ENCODE assay signal across 22 mouse cellular contexts in genomic region chr1:191257981-191258380, GRCm38 (mm10). TPM values are rescaled to one million over a fixed set of nuclear protein-coding genes. Genes with fewer than 3 reads are reported as not detected.
DNase-seq lines count a peak whose midpoint lies in the region; ATAC-seq and TF ChIP-seq lines count a peak whose summit lies in the region.
"Had no signal": no experiment of that assay in that cellular context is flagged by ENCODE, and none has a peak within 500 bp of the region (broad histone marks: within the 10 kb centered on the region; RNA-seq: fewer than 3 reads in every experiment).

No protein-coding gene starts in this region.

- no peaks in the 10 kb centered on the region for H3K36me3 ChIP-seq in liver, adult 2 months (ENCODE audit: control insufficient read depth, insufficient read depth, low read length)
- no peaks in the 10 kb centered on the region for H3K36me3 ChIP-seq in liver, embryonic 12.5 days
- no peaks in the 10 kb centered on the region for H3K36me3 ChIP-seq in ES-E14 (ENCODE audit: control insufficient read depth, insufficient read depth, low read length, poor library complexity, severe bottlenecking)
- no peaks in the 10 kb centered on the region for H3K36me3 ChIP-seq in kidney, embryonic 15.5 days
- no peaks in the 10 kb centered on the region for H3K36me3 ChIP-seq in forebrain, embryonic 12.5 days (replicated peaks)
- H3K36me3 ChIP-seq: limb, embryonic 10.5 days; limb, embryonic 15.5 days; neural tube, embryonic 13.5 days had no signal

- H3K79me2 ChIP-seq in liver, adult 2 months (ENCODE audit: control insufficient read depth, insufficient read depth, low read length) = no peaks in the 10 kb centered on the region

- H3K4me3 ChIP-seq in liver, adult 2 months (ENCODE audit: insufficient read depth, low read depth, low read length) = no peak overlapping the region
- no peak overlapping the region for H3K4me3 ChIP-seq in liver, embryonic 12.5 days
- H3K4me3 ChIP-seq in ES-E14 (ENCODE audit: insufficient read depth in 1 of 2, low read depth in 1 of 2, low read length in 2 of 2, poor library complexity in 1 of 2, severe bottlenecking in 1 of 2) = no peak overlapping the region
- H3K4me3 ChIP-seq in bone marrow macrophage, adult 2 months (ENCODE audit: insufficient read depth, low read length) = no peak overlapping the region
- H3K4me3 ChIP-seq in kidney, embryonic 15.5 days (replicated peaks) = no peak overlapping the region
- H3K4me3 ChIP-seq in forebrain, embryonic 12.5 days (replicated peaks) = no peak overlapping the region
- H3K4me3 ChIP-seq: limb, embryonic 10.5 days; limb, embryonic 15.5 days; neural tube, embryonic 13.5 days had no signal

- ATAC-seq in liver, embryonic 12.5 days = no peak
- ATAC-seq in kidney, embryonic 15.5 days (replicated peaks; ENCODE audit: low FRiP score) = no peak
- no peak for ATAC-seq in forebrain, embryonic 12.5 days (ENCODE audit: low FRiP score)
- ATAC-seq: forebrain, embryonic 14.5 days; hindbrain, embryonic 16.5 days; lung, postnatal 0 days; midbrain, embryonic 16.5 days had no signal

- no peak overlapping the region for H3K4me2 ChIP-seq in liver, embryonic 12.5 days
- no peak overlapping the region for H3K4me2 ChIP-seq in kidney, embryonic 15.5 days
- no peak overlapping the region for H3K4me2 ChIP-seq in forebrain, embryonic 12.5 days
- H3K4me2 ChIP-seq: limb, embryonic 15.5 days; neural tube, embryonic 13.5 days had no signal

- no peak for TF ChIP-seq CTCF in liver, adult 2 months (IDR thresholded peaks at IDR 0.05; ENCODE audit: low read depth, low read length)
- TF ChIP-seq CTCF in bone marrow macrophage, adult 2 months (IDR thresholded peaks at IDR 0.05; ENCODE audit: low read depth, low read length) = no peak

- TF ChIP-seq POLR2A in liver, adult 2 months (IDR thresholded peaks at IDR 0.05; ENCODE audit: extremely low read depth, insufficient read depth, low read length) = no peak
- no peak for TF ChIP-seq POLR2A in bone marrow macrophage, adult 2 months (IDR thresholded peaks at IDR 0.05; ENCODE audit: borderline replicate concordance, low read depth, low read length)

- peaks cover 32% of the 10 kb centered on the region for H3K4me1 ChIP-seq in liver, adult 2 months (ENCODE audit: control insufficient read depth, insufficient read depth, low read length)
- H3K4me1 ChIP-seq in liver, embryonic 12.5 days = peaks cover 7% of the 10 kb centered on the region; the same call in 1 of the 2 replicates
- H3K4me1 ChIP-seq in ES-E14 (ENCODE audit: control insufficient read depth in 2 of 2, insufficient read depth in 2 of 2, low read length in 2 of 2, poor library complexity in 1 of 2) = peaks cover 0 to 10% of the 10 kb centered on the region in 2 experiments; a peak in 1 of 4 replicates
- H3K4me1 ChIP-seq in bone marrow macrophage, adult 2 months (ENCODE audit: control insufficient read depth, insufficient read depth, low read length) = peaks cover 90% of the 10 kb centered on the region
- peaks cover 40% of the 10 kb centered on the region for H3K4me1 ChIP-seq in kidney, embryonic 15.5 days
- H3K4me1 ChIP-seq in forebrain, embryonic 12.5 days = peaks cover 4% of the 10 kb centered on the region; the same call in 1 of the 2 replicates

- H3K9ac ChIP-seq in liver, adult 2 months (ENCODE audit: low read depth, low read length) = no peak overlapping the region
- H3K9ac ChIP-seq in liver, embryonic 12.5 days = no peak overlapping the region
- H3K9ac ChIP-seq in ES-E14 (ENCODE audit: insufficient read depth, low read depth, low read length, poor library complexity, severe bottlenecking) = no peak overlapping the region
- H3K9ac ChIP-seq in kidney, embryonic 15.5 days = no peak overlapping the region
- H3K9ac ChIP-seq in forebrain, embryonic 12.5 days = no peak overlapping the region
- H3K9ac ChIP-seq: limb, embryonic 15.5 days; neural tube, embryonic 13.5 days had no signal

- DNase-seq in liver, adult 2 months (ENCODE audit: extremely low read depth, low read depth, low spot score) = peak; percentile 74
- DNase-seq in ES-E14 (ENCODE audit: low read depth, low spot score) = peak; percentile 22
- DNase-seq in layer of hippocampus, postnatal 36 days = no peak
- DNase-seq: cerebellum, adult 11 months; cerebellum, adult 9-10 months; cerebellum, postnatal 36 days; heart, postnatal 14 days; kidney, adult 8-10 months; kidney, postnatal 10 days; thymus, postnatal 4 days had no signal

- in situ Hi-C loops in ES-E14 (cut with MboI; ENCODE audit: low sequenced_read_pairs in 2 of 2, unreplicated experiment in 2 of 2) = no loop called here

- H3K9me3 ChIP-seq in liver, embryonic 12.5 days (replicated peaks) = no peaks in the 10 kb centered on the region
- H3K9me3 ChIP-seq in ES-E14 (ENCODE audit: control insufficient read depth, insufficient read depth, low read depth, low read length) = no peaks in the 10 kb centered on the region
- H3K9me3 ChIP-seq in kidney, embryonic 15.5 days (replicated peaks) = no peaks in the 10 kb centered on the region
- no peaks in the 10 kb centered on the region for H3K9me3 ChIP-seq in forebrain, embryonic 12.5 days
- H3K9me3 ChIP-seq: limb, embryonic 10.5 days; limb, embryonic 15.5 days; neural tube, embryonic 13.5 days had no signal

- H3K27ac ChIP-seq in liver, adult 2 months (replicated peaks; ENCODE audit: insufficient read depth, low read depth, low read length) = peak overlapping the region; percentile 56
- no peak overlapping the region for H3K27ac ChIP-seq in liver, embryonic 12.5 days
- H3K27ac ChIP-seq in ES-E14 (ENCODE audit: insufficient read depth, low read depth, low read length, poor library complexity, severe bottlenecking) = no peak overlapping the region
- H3K27ac ChIP-seq in bone marrow macrophage, adult 2 months (ENCODE audit: insufficient read depth, low read depth, low read length) = peak overlapping the region; percentile 92
- no peak overlapping the region for H3K27ac ChIP-seq in kidney, embryonic 15.5 days
- no peak overlapping the region for H3K27ac ChIP-seq in forebrain, embryonic 12.5 days
- H3K27ac ChIP-seq: limb, embryonic 15.5 days; neural tube, embryonic 13.5 days had no signal

- 16% methylated on average over 2 of the region's 2 CpGs for WGBS in liver, adult 2 months
- 60% methylated on average over 2 of the region's 2 CpGs for WGBS in liver, embryonic 12.5 days (ENCODE audit: insufficient replicate concordance)
- 47% methylated on average over 2 of the region's 2 CpGs for WGBS in kidney, embryonic 15.5 days
- WGBS in forebrain, embryonic 12.5 days = 65% methylated on average over 2 of the region's 2 CpGs

- no peaks in the 10 kb centered on the region for H3K27me3 ChIP-seq in liver, adult 2 months (ENCODE audit: control insufficient read depth, insufficient read depth, low read length)
- H3K27me3 ChIP-seq in liver, embryonic 12.5 days (replicated peaks) = peaks cover 59% of the 10 kb centered on the region
- no peaks in the 10 kb centered on the region for H3K27me3 ChIP-seq in kidney, embryonic 15.5 days
- H3K27me3 ChIP-seq in forebrain, embryonic 12.5 days = no peaks in the 10 kb centered on the region; the same call in none of the 2 replicates
- H3K27me3 ChIP-seq: limb, embryonic 15.5 days; neural tube, embryonic 13.5 days had no signal

TF ChIP-seq in ES-E14, 5 proteins besides CTCF, POLR2A, EP300 and RAD21:
- TF ChIP-seq HCFC1 (IDR thresholded peaks at IDR 0.05; ENCODE audit: borderline replicate concordance, insufficient read depth, low read length) (no peak), MAFK (IDR thresholded peaks at IDR 0.05; ENCODE audit: insufficient read depth, low read depth, low read length) (no peak), ZNF384 (IDR thresholded peaks at IDR 0.05; ENCODE audit: low read depth, low read length) (no peak), ZC3H11A (IDR thresholded peaks at IDR 0.05; ENCODE audit: borderline replicate concordance, low read depth, low read length) (no peak), CHD2 (IDR thresholded peaks at IDR 0.05; ENCODE audit: low read depth, low read length) (no peak)

RNA-seq across cellular contexts. Expression of gene Atf3, which starts 40.1 kb away (rescaled TPM):
- total RNA-seq in liver, adult 2 months (2014; rRNA removed) = 0.55 and 1.1 TPM in 2 replicates
- 0.55 and 0.81 TPM in 2 replicates for polyA plus RNA-seq in liver, adult 2 months (2012; rRNA removed)
- 2.3 and 2.4 TPM in 2 replicates for polyA plus RNA-seq in liver, embryonic 12.5 days (2016; fragmentation: Nextera tagmentation; extraction: Ambion mirVana)
- 5.1 and 8.0 TPM in 2 replicates for total RNA-seq in ES-E14 (2012; rRNA removed)
- 103 and 107 TPM in 2 replicates for polyA plus RNA-seq in bone marrow macrophage, adult 2 months (2012; ENCODE audit: insufficient read depth, insufficient read length, missing spikeins)
- 4.2 and 4.3 TPM in 2 replicates for polyA plus RNA-seq in kidney, embryonic 15.5 days (2015; fragmentation: Nextera tagmentation; extraction: Ambion mirVana)
- polyA plus RNA-seq in forebrain, embryonic 12.5 days (2016; fragmentation: Nextera tagmentation; extraction: Ambion mirVana) = 0.96 and 1.7 TPM in 2 replicates
- 1 to 10 TPM; 1.2 to 1.4 TPM for total RNA-seq in layer of hippocampus, postnatal 36 days (2021)
- polyA plus RNA-seq: testis, adult 2 months had no signal

Comparison
In these comparisons a context has a peak if more than half of its experiments do, and no peak if none do; other contexts are left out.
1. H3K27ac ChIP-seq: peak in liver, adult 2 months (single experiment) and bone marrow macrophage, adult 2 months (single experiment); none in liver, embryonic 12.5 days (single experiment), ES-E14 (single experiment), kidney, embryonic 15.5 days (single experiment) and forebrain, embryonic 12.5 days (single experiment).
2. DNase-seq: peak in liver, adult 2 months (single experiment) and ES-E14 (single experiment); none in layer of hippocampus, postnatal 36 days (0 of 2).
3. RNA of gene Atf3, which starts 40.1 kb away (polyA plus RNA-seq): 103 to 107 TPM in bone marrow macrophage, adult 2 months; 4.2 to 4.3 TPM in kidney, embryonic 15.5 days, 2.3 to 2.4 TPM in liver, embryonic 12.5 days, 0.96 to 1.7 TPM in forebrain, embryonic 12.5 days and 0.55 to 0.81 TPM in liver, adult 2 months; every median in the first group is over 10 times any median in the second.